Mouse (Mus musculus): ENCODE results near the gene Misp. TPM values are rescaled to one million over a fixed set of nuclear protein-coding genes. Genes with fewer than 3 reads are reported as not detected.

The Misp gene
- total and polyA plus RNA-seq, 3 experiments = not detected

GRCm38 (mm10) chr10:79862925-79863324, 42.1 kb downstream of the Misp start:
- TF ChIP-seq HCFC1 (IDR thresholded peaks at IDR 0.05; ENCODE audit: low read depth, low read length) (no peak), JUN (IDR thresholded peaks at IDR 0.05; ENCODE audit: insufficient read depth, low read depth, low read length) (no peak), KAT2A (IDR thresholded peaks at IDR 0.05; ENCODE audit: insufficient replicate concordance, low read length) (no peak), ZMIZ1 (IDR thresholded peaks at IDR 0.05; ENCODE audit: low read depth, low read length) (no peak), ZC3H11A (IDR thresholded peaks at IDR 0.05; ENCODE audit: low read depth, low read length) (no peak), SMC3 (IDR thresholded peaks at IDR 0.05; ENCODE audit: low read depth, low read length) (no peak), ELF1 (IDR thresholded peaks at IDR 0.05; ENCODE audit: low read depth, low read length) (no peak), PAX5 (IDR thresholded peaks at IDR 0.05; ENCODE audit: low read length) (no peak), ZNF384 (IDR thresholded peaks at IDR 0.05; ENCODE audit: low read depth, low read length) (no peak), NELFE (IDR thresholded peaks at IDR 0.05; ENCODE audit: low read depth, low read length) (no peak), EP300 (IDR thresholded peaks at IDR 0.05; ENCODE audit: low read length) (no peak), CHD2 (IDR thresholded peaks at IDR 0.05; ENCODE audit: low read length) (no peak), MEF2A (IDR thresholded peaks at IDR 0.05; ENCODE audit: borderline replicate concordance, low read depth, low read length) (no peak), NRF1 (IDR thresholded peaks at IDR 0.05; ENCODE audit: low read depth, low read length) (no peak), E2F4 (IDR thresholded peaks at IDR 0.05; ENCODE audit: insufficient replicate concordance, low read depth, low read length) (no peak), MAX (IDR thresholded peaks at IDR 0.05; ENCODE audit: low read length) (no peak), GABPA (IDR thresholded peaks at IDR 0.05; ENCODE audit: insufficient replicate concordance, low read depth, low read length) (no peak), ETS1 (conservative IDR thresholded peaks at IDR 0.05; ENCODE audit: low read depth, low read length) (no peak)
- H3K79me2 ChIP-seq (replicated peaks; ENCODE audit: control insufficient read depth, extremely low read depth, insufficient read depth, poor library complexity, severe bottlenecking) = peaks cover 27% of the 10 kb centered on the region
- DNase-seq (ENCODE audit: extremely low read depth) = no peak
- dilution Hi-C loops (cut with MboI; ENCODE audit: extremely low pct_ligation_motif_present, extremely low pct_unique_long_range_greater_than_20kb, low sequenced_read_pairs) = no loop called here
- no peak overlapping the region for H3K4me3 ChIP-seq (replicated peaks in 1 of 3; ENCODE audit: low read depth in 2 of 3, low read length in 2 of 3, poor library complexity in 1 of 3)
- no peak overlapping the region for H3K4me2 ChIP-seq (ENCODE audit: insufficient read depth, low read depth, poor library complexity, severe bottlenecking)
- no peaks in the 10 kb centered on the region for H3K27me3 ChIP-seq (replicated peaks)
- no peak overlapping the region for H3K27ac ChIP-seq (ENCODE audit: insufficient read depth, low read depth)
- in situ Hi-C loops (cut with MboI; ENCODE audit: low pct_ligation_motif_present, low pct_unique_long_range_greater_than_20kb, low sequenced_read_pairs) = no loop called here
- H3K9ac ChIP-seq (ENCODE audit: insufficient read depth, low read depth) = no peak overlapping the region
- H3K4me1 ChIP-seq (ENCODE audit: control insufficient read depth in 1 of 2, insufficient read depth in 2 of 2) = peaks cover 6 to 10% of the 10 kb centered on the region in 2 experiments
- H3K36me3 ChIP-seq (replicated peaks in 1 of 2; ENCODE audit: control insufficient read depth in 1 of 2, insufficient read depth in 1 of 2, low read length in 1 of 2) = peaks cover 67 to 87% of the 10 kb centered on the region in 2 experiments
- H3K9me3 ChIP-seq (replicated peaks; ENCODE audit: low read length) = no peaks in the 10 kb centered on the region

GRCm38 (mm10) chr10:79864351-79865188, 43.8 kb downstream of the Misp start:
- Histone ChIP-seq H3K27me3 (replicated peaks) (no peaks in the 10 kb centered on the region), H3K4me2 (ENCODE audit: insufficient read depth, low read depth, poor library complexity, severe bottlenecking) (no peak overlapping the region), H3K27ac (ENCODE audit: insufficient read depth, low read depth) (no peak overlapping the region), H3K4me3 (replicated peaks in 1 of 3; ENCODE audit: low read depth in 2 of 3, low read length in 2 of 3, poor library complexity in 1 of 3) (no peak overlapping the region), H3K36me3 (replicated peaks in 1 of 2; ENCODE audit: control insufficient read depth in 1 of 2, insufficient read depth in 1 of 2, low read length in 1 of 2) (peaks cover 50 to 75% of the 10 kb centered on the region in 2 experiments), H3K9me3 (replicated peaks; ENCODE audit: low read length) (no peaks in the 10 kb centered on the region), H3K79me2 (replicated peaks; ENCODE audit: control insufficient read depth, extremely low read depth, insufficient read depth, poor library complexity, severe bottlenecking) (peaks cover 11% of the 10 kb centered on the region), H3K9ac (ENCODE audit: insufficient read depth, low read depth) (no peak overlapping the region), H3K4me1 (ENCODE audit: control insufficient read depth in 1 of 2, insufficient read depth in 2 of 2) (peaks cover 0 to 5% of the 10 kb centered on the region in 2 experiments; a peak in 1 of 4 replicates)
- dilution Hi-C loops (cut with MboI; ENCODE audit: extremely low pct_ligation_motif_present, extremely low pct_unique_long_range_greater_than_20kb, low sequenced_read_pairs) = no loop called here
- in situ Hi-C loops (cut with MboI; ENCODE audit: low pct_ligation_motif_present, low pct_unique_long_range_greater_than_20kb, low sequenced_read_pairs) = no loop called here
- DNase-seq (ENCODE audit: extremely low read depth) = no peak
- TF ChIP-seq CHD2 (IDR thresholded peaks at IDR 0.05; ENCODE audit: low read length) = no peak
- 0 out of 2 replicates have a peak, but pooled peaks have one; percentile 52 for TF ChIP-seq SIN3A (IDR thresholded peaks at IDR 0.05; ENCODE audit: low read length)
- TF ChIP-seq MXI1 (IDR thresholded peaks at IDR 0.05; ENCODE audit: low read depth, low read length) = 0 out of 2 replicates have a peak, but pooled peaks have one; percentile 32
- 0 out of 2 replicates have a peak, but pooled peaks have one; percentile 18 for TF ChIP-seq NELFE (IDR thresholded peaks at IDR 0.05; ENCODE audit: low read depth, low read length)
- 0 out of 2 replicates have a peak, but pooled peaks have one; percentile 65 for TF ChIP-seq RCOR1 (conservative IDR thresholded peaks at IDR 0.05; ENCODE audit: low read depth, low read length)
- TF ChIP-seq UBTF (IDR thresholded peaks at IDR 0.05; ENCODE audit: low read depth, low read length) = no peak
- TF ChIP-seq ZMIZ1 (IDR thresholded peaks at IDR 0.05; ENCODE audit: low read depth, low read length) = peak; percentile 77
- TF ChIP-seq NRF1 (IDR thresholded peaks at IDR 0.05; ENCODE audit: low read depth, low read length) = no peak

All from CH12.LX (cell line).